Mouse (Mus musculus): ENCODE data around the gene Gm12394. TPM values are rescaled to one million over a fixed set of nuclear protein-coding genes. Genes with fewer than 3 reads are reported as not detected.
A peak's percentile ranks its signal among the peaks of the same experiment; 100 is the strongest.

The Gm12394 gene
- polyA plus RNA-seq, 2 experiments: 0.01 to 0.21 TPM

DNA sequence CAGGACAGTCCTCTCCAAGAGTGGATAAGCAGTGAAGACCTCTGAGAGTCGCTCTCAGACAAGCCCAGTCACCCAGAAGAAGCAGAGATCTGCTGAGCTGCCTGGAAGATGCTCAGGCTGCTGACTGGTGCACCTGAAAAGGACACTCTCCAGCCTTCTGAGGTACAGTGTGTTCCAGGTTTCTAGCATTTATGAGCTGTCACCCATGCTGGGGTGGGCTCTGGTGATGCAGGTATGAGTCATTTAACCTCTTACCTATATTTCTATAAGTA is 24.0 kb upstream of the Gm12394 start:
- H3K9me3 ChIP-seq (ENCODE audit: control insufficient read depth, low read length): no peaks in the 10 kb centered on the region
- DNase-seq (ENCODE audit: low spot score): no peak
- no peak overlapping the region for H3K27ac ChIP-seq (replicated peaks; ENCODE audit: low read depth, low read length)
- WGBS: 47% methylated on average over 1 of the region's 1 CpGs
- no peaks in the 10 kb centered on the region for H3K4me1 ChIP-seq (ENCODE audit: control insufficient read depth, insufficient read depth, low read length)
- no peaks in the 10 kb centered on the region for H3K36me3 ChIP-seq (ENCODE audit: control insufficient read depth, insufficient read depth, low read length)
- H3K9ac ChIP-seq (ENCODE audit: low read depth, low read length, severe bottlenecking): no peak overlapping the region
- no peaks in the 10 kb centered on the region for H3K27me3 ChIP-seq (ENCODE audit: control insufficient read depth, insufficient read depth, low read length)
- ATAC-seq (ENCODE audit: low FRiP score, low read depth): no peak
- TF ChIP-seq POLR2A (IDR thresholded peaks at IDR 0.05; ENCODE audit: borderline replicate concordance, extremely low read depth, insufficient read depth, insufficient read length): no peak
- H3K4me2 ChIP-seq (replicated peaks; ENCODE audit: low read depth, low read length, severe bottlenecking): no peak overlapping the region
- H3K4me3 ChIP-seq (replicated peaks; ENCODE audit: low read length): no peak overlapping the region

DNA sequence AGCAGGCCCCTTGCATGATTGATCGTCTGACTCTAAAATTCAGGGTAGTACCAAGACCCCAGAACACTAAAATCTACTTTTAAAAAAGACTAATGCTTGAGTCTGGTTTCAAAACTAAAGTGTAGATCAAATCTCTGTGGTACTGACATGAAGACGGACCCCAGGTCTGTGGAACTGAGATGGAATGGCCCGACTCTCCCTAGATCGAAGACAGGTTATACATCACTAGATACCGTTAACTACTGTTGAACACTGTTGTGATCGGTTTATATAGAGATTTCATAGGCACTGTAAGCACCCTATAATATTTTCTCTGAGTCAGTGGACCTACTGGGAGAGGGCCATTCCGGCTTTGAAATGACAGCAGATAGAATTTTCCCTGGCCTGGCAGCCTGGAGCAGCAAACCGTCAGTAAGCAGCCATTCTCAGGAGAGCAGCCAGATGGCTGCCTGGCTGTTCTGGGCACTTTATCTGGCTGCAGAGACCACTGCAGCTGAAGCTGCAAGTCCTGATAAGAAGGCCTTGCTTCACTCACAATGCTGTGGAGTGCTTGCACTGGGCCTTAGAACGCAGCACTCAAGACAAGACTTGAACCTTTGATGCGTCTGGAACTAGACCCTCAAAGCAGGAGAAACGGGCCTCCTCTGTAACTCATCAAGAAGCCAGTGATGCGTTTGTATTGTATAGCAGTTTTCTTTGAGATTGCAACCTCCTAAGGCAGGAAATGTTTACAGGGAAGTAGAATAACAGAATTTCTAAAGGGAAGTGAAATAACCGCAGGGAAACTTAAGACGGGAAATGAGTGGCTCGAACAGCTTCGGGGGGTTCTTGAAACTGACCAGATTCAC is 23.5 kb upstream of the Gm12394 start:
- no peak for ATAC-seq (ENCODE audit: low FRiP score, low read depth)
- DNase-seq (ENCODE audit: low spot score): no peak
- TF ChIP-seq POLR2A (IDR thresholded peaks at IDR 0.05; ENCODE audit: borderline replicate concordance, extremely low read depth, insufficient read depth, insufficient read length): no peak
- H3K27me3 ChIP-seq (ENCODE audit: control insufficient read depth, insufficient read depth, low read length): no peaks in the 10 kb centered on the region
- no peaks in the 10 kb centered on the region for H3K36me3 ChIP-seq (ENCODE audit: control insufficient read depth, insufficient read depth, low read length)
- H3K4me2 ChIP-seq (replicated peaks; ENCODE audit: low read depth, low read length, severe bottlenecking): no peak overlapping the region
- no peaks in the 10 kb centered on the region for H3K9me3 ChIP-seq (ENCODE audit: control insufficient read depth, low read length)
- H3K4me1 ChIP-seq (ENCODE audit: control insufficient read depth, insufficient read depth, low read length): no peaks in the 10 kb centered on the region
- no peak overlapping the region for H3K9ac ChIP-seq (ENCODE audit: low read depth, low read length, severe bottlenecking)
- no peak overlapping the region for H3K4me3 ChIP-seq (replicated peaks; ENCODE audit: low read length)
- 74% methylated on average over 16 of the region's 16 CpGs for WGBS
- no peak overlapping the region for H3K27ac ChIP-seq (replicated peaks; ENCODE audit: low read depth, low read length)

DNA sequence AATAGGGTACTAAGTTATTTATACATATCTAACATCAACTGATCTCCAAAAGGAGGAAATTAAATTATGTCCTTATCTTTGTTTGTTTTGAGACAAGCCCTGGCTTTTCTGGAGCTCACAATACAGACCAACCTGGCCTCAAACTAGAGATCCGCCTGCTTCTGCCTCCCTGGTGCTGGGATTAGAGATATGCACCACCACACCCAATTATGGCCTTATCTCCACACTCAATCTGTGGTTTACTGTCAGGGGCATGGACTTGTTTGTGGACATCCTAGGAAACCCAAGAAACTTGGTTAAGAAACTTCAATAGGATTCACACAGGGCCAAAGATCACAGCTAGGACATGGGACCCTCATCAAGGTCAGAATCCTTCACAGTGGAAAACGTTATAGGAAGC is 21.1 kb upstream of the Gm12394 start:
- TF ChIP-seq POLR2A (IDR thresholded peaks at IDR 0.05; ENCODE audit: borderline replicate concordance, extremely low read depth, insufficient read depth, insufficient read length): no peak
- Histone ChIP-seq H3K9me3 (ENCODE audit: control insufficient read depth, low read length) (no peaks in the 10 kb centered on the region), H3K4me2 (replicated peaks; ENCODE audit: low read depth, low read length, severe bottlenecking) (no peak overlapping the region), H3K4me1 (ENCODE audit: control insufficient read depth, insufficient read depth, low read length) (no peaks in the 10 kb centered on the region), H3K9ac (ENCODE audit: low read depth, low read length, severe bottlenecking) (no peak overlapping the region), H3K27ac (replicated peaks; ENCODE audit: low read depth, low read length) (no peak overlapping the region), H3K4me3 (replicated peaks; ENCODE audit: low read length) (no peak overlapping the region), H3K27me3 (ENCODE audit: control insufficient read depth, insufficient read depth, low read length) (no peaks in the 10 kb centered on the region), H3K36me3 (ENCODE audit: control insufficient read depth, insufficient read depth, low read length) (no peaks in the 10 kb centered on the region)
- DNase-seq (ENCODE audit: low spot score) (no peak), ATAC-seq (ENCODE audit: low FRiP score, low read depth) (no peak)
- WGBS: 76% methylated on average over 2 of the region's 2 CpGs

DNA sequence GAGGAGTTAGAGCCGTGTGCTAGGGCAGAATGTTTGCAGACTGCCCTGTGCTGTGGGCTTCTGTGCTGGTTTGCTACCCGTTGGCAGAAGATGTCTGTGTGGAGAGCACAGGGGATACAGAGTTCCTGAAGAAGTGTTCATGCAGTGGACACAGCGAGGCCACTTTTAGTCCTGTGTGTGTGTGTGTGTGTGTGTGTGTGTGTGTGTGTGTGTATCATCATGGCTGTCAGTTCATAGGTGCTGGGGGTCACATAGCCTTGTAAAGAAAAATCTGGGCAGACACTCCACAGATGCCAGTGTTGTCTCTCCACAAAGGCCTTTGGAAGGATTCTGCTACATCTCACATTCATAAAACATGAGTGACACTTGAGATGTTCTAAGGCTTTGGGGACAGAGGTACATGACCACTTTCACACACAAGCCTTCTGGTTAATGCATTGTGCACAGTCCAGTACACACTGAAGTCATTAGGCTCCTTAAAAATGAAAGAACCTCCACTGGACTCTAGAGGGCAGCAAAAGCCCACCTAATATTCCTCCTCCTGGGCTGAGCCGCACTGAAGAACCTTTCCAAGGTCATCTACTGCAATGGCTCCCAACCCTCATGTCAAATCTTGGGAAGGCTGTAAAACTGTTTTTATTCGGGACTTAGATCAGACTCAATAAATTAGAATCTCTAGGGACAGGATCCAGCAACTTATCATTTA is 20.2 kb upstream of the Gm12394 start:
- TF ChIP-seq POLR2A (IDR thresholded peaks at IDR 0.05; ENCODE audit: borderline replicate concordance, extremely low read depth, insufficient read depth, insufficient read length): no peak
- WGBS: 37% methylated on average over 5 of the region's 5 CpGs
- no peak overlapping the region for H3K9ac ChIP-seq (ENCODE audit: low read depth, low read length, severe bottlenecking)

DNA sequence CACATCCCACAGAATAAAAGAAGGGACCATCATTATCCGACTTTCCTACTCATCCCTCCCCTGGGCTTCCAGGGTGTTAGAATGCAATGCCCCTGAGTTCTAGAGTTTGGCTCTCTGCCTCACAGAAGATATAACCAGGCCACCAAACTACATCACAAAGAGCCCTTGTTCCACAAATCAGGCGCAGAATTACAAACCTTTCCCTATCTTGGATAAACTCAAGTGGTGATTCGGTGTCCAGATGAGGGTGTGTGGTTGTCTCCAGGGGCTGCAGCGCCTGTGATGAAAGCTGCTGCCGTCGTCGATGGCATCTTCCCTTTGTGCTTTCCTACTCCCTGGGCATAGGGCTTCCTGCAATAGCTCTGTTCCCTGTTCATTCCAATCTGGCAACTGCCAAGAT is 17.6 kb upstream of the Gm12394 start, which contains the start of gene Fam205c:
Fam205c (minus strand) TSS at position 101 of the 400 bp plus-strand sequence.
- no peaks in the 10 kb centered on the region for H3K27me3 ChIP-seq (ENCODE audit: control insufficient read depth, insufficient read depth, low read length)
- no peak within 1 kb of the TSS for H3K4me2 ChIP-seq (replicated peaks; ENCODE audit: low read depth, low read length, severe bottlenecking)
- no peak within 1 kb of the TSS for H3K27ac ChIP-seq (replicated peaks; ENCODE audit: low read depth, low read length)
- no peaks in the 10 kb centered on the region for H3K36me3 ChIP-seq (ENCODE audit: control insufficient read depth, insufficient read depth, low read length)
- ATAC-seq (ENCODE audit: low FRiP score, low read depth) (no peak), DNase-seq (ENCODE audit: low spot score) (no peak)
- no peak within 1 kb of the TSS for H3K4me3 ChIP-seq (replicated peaks; ENCODE audit: low read length)
- H3K9me3 ChIP-seq (ENCODE audit: control insufficient read depth, low read length): no peaks in the 10 kb centered on the region
- WGBS: 86% methylated on average over 7 of the region's 7 CpGs
- TF ChIP-seq POLR2A (IDR thresholded peaks at IDR 0.05; ENCODE audit: borderline replicate concordance, extremely low read depth, insufficient read depth, insufficient read length): no peak
- H3K9ac ChIP-seq (ENCODE audit: low read depth, low read length, severe bottlenecking): no peak within 1 kb of the TSS
- H3K4me1 ChIP-seq (ENCODE audit: control insufficient read depth, insufficient read depth, low read length): no peaks in the 10 kb centered on the region

More for the DNA sequence above, 20.2 kb upstream of the Gm12394 start:
- Histone ChIP-seq H3K4me2 (replicated peaks; ENCODE audit: low read depth, low read length, severe bottlenecking) (no peak overlapping the region), H3K4me3 (replicated peaks; ENCODE audit: low read length) (no peak overlapping the region), H3K36me3 (ENCODE audit: control insufficient read depth, insufficient read depth, low read length) (no peaks in the 10 kb centered on the region), H3K4me1 (ENCODE audit: control insufficient read depth, insufficient read depth, low read length) (no peaks in the 10 kb centered on the region), H3K27ac (replicated peaks; ENCODE audit: low read depth, low read length) (no peak overlapping the region), H3K27me3 (ENCODE audit: control insufficient read depth, insufficient read depth, low read length) (no peaks in the 10 kb centered on the region), H3K9me3 (ENCODE audit: control insufficient read depth, low read length) (no peaks in the 10 kb centered on the region)
- ATAC-seq (ENCODE audit: low FRiP score, low read depth) (peak; percentile 81), DNase-seq (ENCODE audit: low spot score) (peak; percentile 80)

All from limb, embryonic 14.5 days (tissue).